Mouse (Mus musculus) cerebellum, postnatal 10 days (tissue): ENCODE measurements around the gene Grin3a.

Experiments
- DNase-seq, 2 experiments: peaks; one replicate each; pipeline ENCODE4 v3.0.0; 2021; ENCODE audit warnings: mixed read lengths in 2 of 2

Gene Grin3a

GRCm38 (mm10) chr4:49845612-49845985, at the start of gene Grin3a:
Grin3a (minus strand) TSS chr4:49845744.
- DNase-seq = peak; percentile 87 to 93

- DNase-seq = peak; percentile 12 to 24
Measured at GRCm38 (mm10) chr4:49891835-49892301, 46.3 kb upstream of the Grin3a start.

GRCm38 (mm10) chr4:49877084-49877483, 31.5 kb upstream of the Grin3a start:
- DNase-seq = peak; percentile 60 to 71

- DNase-seq = no peak
Measured at GRCm38 (mm10) chr4:49860611-49861010, 15.1 kb upstream of the Grin3a start.

- DNase-seq = peak; percentile 65 to 68
Measured at GRCm38 (mm10) chr4:49844828-49845611, 524 bp downstream of the Grin3a start.

GRCm38 (mm10) chr4:49844274-49844827, 1.2 kb downstream of the Grin3a start:
- peak; percentile 57 to 58 for DNase-seq

- DNase-seq = peak; percentile 15
Measured at GRCm38 (mm10) chr4:49843787-49844186, 1.8 kb downstream of the Grin3a start.

GRCm38 (mm10) chr4:49832035-49832434, 13.5 kb downstream of the Grin3a start:
- DNase-seq = peak; percentile 23 to 24

- DNase-seq = peak; percentile 34 to 56
Measured at GRCm38 (mm10) chr4:49813852-49814251, 31.7 kb downstream of the Grin3a start.

- DNase-seq = no peak
Measured at GRCm38 (mm10) chr4:49806791-49807190, 38.8 kb downstream of the Grin3a start.

- DNase-seq = peak; percentile 5 to 16
Measured at GRCm38 (mm10) chr4:49799338-49799737, 46.2 kb downstream of the Grin3a start.

- no peak for DNase-seq
Measured at GRCm38 (mm10) chr4:49788971-49789370, 56.6 kb downstream of the Grin3a start.

GRCm38 (mm10) chr4:49742847-49743246, 102.7 kb downstream of the Grin3a start:
- no peak for DNase-seq

GRCm38 (mm10) chr4:49741942-49742341, 103.6 kb downstream of the Grin3a start:
- no peak for DNase-seq

GRCm38 (mm10) chr4:49740796-49741766, 104.5 kb downstream of the Grin3a start:
- peak; percentile 72 to 84 for DNase-seq

GRCm38 (mm10) chr4:49739561-49739960, 106.0 kb downstream of the Grin3a start:
- DNase-seq = no peak

- DNase-seq = no peak
Measured at GRCm38 (mm10) chr4:49729326-49729725, 116.2 kb downstream of the Grin3a start.

- no peak for DNase-seq
Measured at GRCm38 (mm10) chr4:49723908-49724307, 121.6 kb downstream of the Grin3a start.

- no peak for DNase-seq
Measured at GRCm38 (mm10) chr4:49691405-49692194, 153.9 kb downstream of the Grin3a start.

GRCm38 (mm10) chr4:49688594-49689288, 156.8 kb downstream of the Grin3a start:
- peak; percentile 74 to 78 for DNase-seq

GRCm38 (mm10) chr4:49681812-49682211, 163.7 kb downstream of the Grin3a start, which contains the start of gene Ppp3r2:
Ppp3r2 (minus strand) TSS chr4:49682024.
- DNase-seq = no peak
